Mouse (Mus musculus): ENCODE measurements around the gene Tmf1. TPM values are rescaled to one million over a fixed set of nuclear protein-coding genes. Genes with fewer than 3 reads are reported as not detected.

The Tmf1 gene
- total and polyA plus RNA-seq, 3 experiments = 12.7 to 26.4 (median 22.3) TPM

GRCm38 (mm10) chr6:97200437-97200836 lies 21.5 kb upstream of the Tmf1 start (continued):
- TF ChIP-seq BHLHE40 (IDR thresholded peaks at IDR 0.05; ENCODE audit: low read depth, low read length) = no peak
- no peak for TF ChIP-seq USF1 (IDR thresholded peaks at IDR 0.05; ENCODE audit: low read depth, low read length)
- TF ChIP-seq CTCF (conservative IDR thresholded peaks at IDR 0.05 in 1 of 2, IDR thresholded peaks at IDR 0.05 in 1 of 2; ENCODE audit: low read depth in 2 of 2, low read length in 2 of 2) = peak in 1 of 2 experiments; percentile 73; a peak in 2 of 4 replicates
- TF ChIP-seq NRF1 (IDR thresholded peaks at IDR 0.05; ENCODE audit: low read depth, low read length) = no peak
- peak; percentile 45; the same call in 1 of the 2 replicates for TF ChIP-seq ZNF384 (IDR thresholded peaks at IDR 0.05; ENCODE audit: low read depth, low read length)
- no peak for TF ChIP-seq EP300 (IDR thresholded peaks at IDR 0.05; ENCODE audit: low read length)
- TF ChIP-seq RAD21 (IDR thresholded peaks at IDR 0.05; ENCODE audit: low read depth, low read length) = no peak; the same call in 1 of the 2 replicates
- TF ChIP-seq JUN (IDR thresholded peaks at IDR 0.05; ENCODE audit: insufficient read depth, low read depth, low read length) = no peak
- no peak for TF ChIP-seq POLR2A (IDR thresholded peaks at IDR 0.05; ENCODE audit: low read depth, low read length)
- no peak for TF ChIP-seq POLR2AphosphoS2 (IDR thresholded peaks at IDR 0.05; ENCODE audit: low read depth, low read length)
- TF ChIP-seq UBTF (IDR thresholded peaks at IDR 0.05; ENCODE audit: low read depth, low read length) = no peak
- TF ChIP-seq MAFK (IDR thresholded peaks at IDR 0.05; ENCODE audit: insufficient replicate concordance, low read length) = no peak
- TF ChIP-seq CHD2 (IDR thresholded peaks at IDR 0.05; ENCODE audit: low read length) = no peak
- TF ChIP-seq MAX (IDR thresholded peaks at IDR 0.05; ENCODE audit: low read length) = no peak
- no peak for TF ChIP-seq TBP (conservative IDR thresholded peaks at IDR 0.05; ENCODE audit: low read depth, low read length)
- no peak for TF ChIP-seq PAX5 (IDR thresholded peaks at IDR 0.05; ENCODE audit: low read length)

GRCm38 (mm10) chr6:97179367-97179828 lies 476 bp upstream of the Tmf1 start:
- Histone ChIP-seq H3K4me1 (ENCODE audit: control insufficient read depth in 1 of 2, insufficient read depth in 2 of 2) (peaks cover 2 to 54% of the 10 kb centered on the region in 2 experiments; a peak in 3 of 4 replicates), H3K27me3 (replicated peaks) (no peaks in the 10 kb centered on the region), H3K27ac (ENCODE audit: insufficient read depth, low read depth) (peak overlapping the region; percentile 85), H3K36me3 (replicated peaks in 1 of 2; ENCODE audit: control insufficient read depth in 1 of 2, insufficient read depth in 1 of 2, low read length in 1 of 2) (peaks cover 7 to 25% of the 10 kb centered on the region in 2 experiments), H3K4me3 (replicated peaks in 1 of 3; ENCODE audit: low read depth in 2 of 3, low read length in 2 of 3, poor library complexity in 1 of 3) (peak overlapping the region; percentile 53 to 95 (median 92)), H3K79me2 (replicated peaks; ENCODE audit: control insufficient read depth, extremely low read depth, insufficient read depth, poor library complexity, severe bottlenecking) (peaks cover 28% of the 10 kb centered on the region), H3K4me2 (ENCODE audit: insufficient read depth, low read depth, poor library complexity, severe bottlenecking) (peak overlapping the region; percentile 41; the same call in 1 of the 2 replicates), H3K9me3 (replicated peaks; ENCODE audit: low read length) (no peaks in the 10 kb centered on the region), H3K9ac (ENCODE audit: insufficient read depth, low read depth) (peak overlapping the region; percentile 87)
- DNase-seq (ENCODE audit: extremely low read depth) = peak; percentile 85
- TF ChIP-seq BHLHE40 (IDR thresholded peaks at IDR 0.05; ENCODE audit: low read depth, low read length) (peak; percentile 87), ZNF384 (IDR thresholded peaks at IDR 0.05; ENCODE audit: low read depth, low read length) (no peak), CTCF (conservative IDR thresholded peaks at IDR 0.05 in 1 of 2, IDR thresholded peaks at IDR 0.05 in 1 of 2; ENCODE audit: low read depth in 2 of 2, low read length in 2 of 2) (no peak), TCF12 (IDR thresholded peaks at IDR 0.05; ENCODE audit: low read depth, low read length) (peak; percentile 11; the same call in 1 of the 2 replicates), RCOR1 (conservative IDR thresholded peaks at IDR 0.05; ENCODE audit: low read depth, low read length) (no peak), JUND (conservative IDR thresholded peaks at IDR 0.05; ENCODE audit: low read depth, low read length) (no peak), CHD1 (IDR thresholded peaks at IDR 0.05; ENCODE audit: low read depth, low read length) (no peak), MAFK (IDR thresholded peaks at IDR 0.05; ENCODE audit: insufficient replicate concordance, low read length) (no peak), CHD2 (IDR thresholded peaks at IDR 0.05; ENCODE audit: low read length) (no peak), NRF1 (IDR thresholded peaks at IDR 0.05; ENCODE audit: low read depth, low read length) (no peak), SMC3 (IDR thresholded peaks at IDR 0.05; ENCODE audit: low read depth, low read length) (no peak), MEF2A (IDR thresholded peaks at IDR 0.05; ENCODE audit: borderline replicate concordance, low read depth, low read length) (0 out of 2 replicates have a peak, but pooled peaks have one; percentile 23), MYC (IDR thresholded peaks at IDR 0.05; ENCODE audit: low read depth, low read length) (no peak), GABPA (IDR thresholded peaks at IDR 0.05; ENCODE audit: insufficient replicate concordance, low read depth, low read length) (no peak), HCFC1 (IDR thresholded peaks at IDR 0.05; ENCODE audit: low read depth, low read length) (no peak; the same call in 1 of the 2 replicates), ETS1 (conservative IDR thresholded peaks at IDR 0.05; ENCODE audit: low read depth, low read length) (peak; percentile 41; the same call in 1 of the 2 replicates), SIN3A (IDR thresholded peaks at IDR 0.05; ENCODE audit: low read length) (peak; percentile 57; the same call in 1 of the 2 replicates), JUN (IDR thresholded peaks at IDR 0.05; ENCODE audit: insufficient read depth, low read depth, low read length) (no peak), E2F4 (IDR thresholded peaks at IDR 0.05; ENCODE audit: insufficient replicate concordance, low read depth, low read length) (no peak), MXI1 (IDR thresholded peaks at IDR 0.05; ENCODE audit: low read depth, low read length) (no peak), EP300 (IDR thresholded peaks at IDR 0.05; ENCODE audit: low read length) (no peak), POLR2AphosphoS2 (IDR thresholded peaks at IDR 0.05; ENCODE audit: low read depth, low read length) (peak; percentile 93), POLR2A (IDR thresholded peaks at IDR 0.05; ENCODE audit: low read depth, low read length) (no peak)
- in situ Hi-C loops (cut with MboI; ENCODE audit: low pct_ligation_motif_present, low pct_unique_long_range_greater_than_20kb, low sequenced_read_pairs) (no loop called here), dilution Hi-C loops (cut with MboI; ENCODE audit: extremely low pct_ligation_motif_present, extremely low pct_unique_long_range_greater_than_20kb, low sequenced_read_pairs) (no loop called here)

Data from CH12.LX (cell line).